2 mouse cellular contexts compared by ENCODE assay signal in the genomic region with DNA sequence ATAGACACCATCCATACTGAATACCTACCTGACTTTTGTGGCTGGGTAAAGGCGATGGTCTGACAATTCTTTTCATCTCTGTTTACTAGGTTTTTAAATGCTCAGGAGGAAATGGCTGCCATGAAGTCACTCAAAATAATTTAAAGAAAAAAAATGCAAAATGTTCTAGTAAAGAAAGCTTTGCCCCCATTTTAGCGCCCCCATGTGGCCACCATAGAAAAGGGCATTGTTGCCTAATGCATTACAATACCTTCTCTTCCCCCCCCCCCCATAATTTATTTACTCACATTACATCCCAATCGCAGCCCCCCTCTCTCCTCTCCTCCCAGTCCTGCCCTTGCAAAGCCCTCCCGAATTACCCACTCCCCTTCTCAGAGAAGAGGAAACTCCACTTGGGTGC.
TF ChIP-seq lines count a peak whose summit lies in the region.

No protein-coding gene starts in this region.

TF ChIP-seq in CH12.LX, 34 proteins besides CTCF, POLR2A, EP300 and RAD21:
- TF ChIP-seq MAFK (IDR thresholded peaks at IDR 0.05; ENCODE audit: insufficient replicate concordance, low read length) (no peak), JUN (IDR thresholded peaks at IDR 0.05; ENCODE audit: insufficient read depth, low read depth, low read length) (no peak), ZNF384 (IDR thresholded peaks at IDR 0.05; ENCODE audit: low read depth, low read length) (peak; percentile 34; the same call in 1 of the 2 replicates), SMC3 (IDR thresholded peaks at IDR 0.05; ENCODE audit: low read depth, low read length) (peak; percentile 56)

TF ChIP-seq in MEL, 35 proteins besides CTCF, POLR2A, EP300 and RAD21:
- TF ChIP-seq ZMIZ1 (IDR thresholded peaks at IDR 0.05; ENCODE audit: low read depth, low read length): no peak
- no peak for TF ChIP-seq USF1 (IDR thresholded peaks at IDR 0.05; ENCODE audit: low read depth, low read length)
- no peak for TF ChIP-seq E2F4 (IDR thresholded peaks at IDR 0.05; ENCODE audit: borderline replicate concordance, low read depth, low read length)
- no peak for TF ChIP-seq RCOR1 (IDR thresholded peaks at IDR 0.05; ENCODE audit: low read depth, low read length)
- TF ChIP-seq SIN3A (IDR thresholded peaks at IDR 0.05; ENCODE audit: low read length): no peak
- no peak for TF ChIP-seq GATA1 (IDR thresholded peaks at IDR 0.05; ENCODE audit: low read depth, low read length)
- TF ChIP-seq UBTF (IDR thresholded peaks at IDR 0.05; ENCODE audit: borderline replicate concordance, insufficient read depth, low read depth, low read length): no peak
- TF ChIP-seq ZKSCAN1 (IDR thresholded peaks at IDR 0.05; ENCODE audit: low read depth, low read length): no peak
- TF ChIP-seq JUND (IDR thresholded peaks at IDR 0.05; ENCODE audit: low read depth, low read length): no peak
- no peak for TF ChIP-seq CHD2 (IDR thresholded peaks at IDR 0.05; ENCODE audit: low read length)
- no peak for TF ChIP-seq GABPA (IDR thresholded peaks at IDR 0.05; ENCODE audit: low read depth, low read length)
- TF ChIP-seq MAFK (IDR thresholded peaks at IDR 0.05; ENCODE audit: borderline replicate concordance, low read depth, low read length): no peak
